Mouse (Mus musculus) CH12F3 (cell line): ENCODE measurements around the gene Gm11559.
"Not testable (repeated sequence)": the region's sequence is repeated elsewhere in the genome, so short reads cannot be mapped to it uniquely, and the experiment has no call there.

Experiments used
- in situ Hi-C: fragments of 300-500 bp; cut with MboI; formaldehyde crosslinking; loops from 2 replicates; pipeline ENCODE4 v1.14.3; 2020; ENCODE audit warnings: low sequenced_read_pairs

The Gm11559 gene

DNA sequence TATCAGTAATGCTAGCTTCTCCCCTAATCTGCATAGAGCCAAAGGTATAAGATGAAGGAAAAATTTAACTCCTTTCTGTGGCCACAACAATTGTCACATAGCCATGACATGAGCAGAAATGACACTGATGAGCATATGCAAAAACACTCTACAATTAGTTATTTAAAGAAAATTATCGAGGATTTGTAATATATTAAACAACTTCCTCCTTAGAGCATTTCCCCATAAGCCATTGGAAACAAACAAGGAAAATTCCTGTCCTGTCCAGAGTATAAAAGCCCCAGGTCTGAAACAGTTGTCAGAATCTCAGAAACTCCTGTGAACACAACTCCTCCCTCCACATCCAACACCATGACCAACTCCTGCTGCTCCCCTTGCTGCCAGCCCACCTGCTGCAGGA lies at the start of gene Gm11559:
Gene Gm11559, plus strand, starts transcription at position 301 of the 400 bp plus-strand sequence.
- in situ Hi-C loops = not testable (repeated sequence)

DNA sequence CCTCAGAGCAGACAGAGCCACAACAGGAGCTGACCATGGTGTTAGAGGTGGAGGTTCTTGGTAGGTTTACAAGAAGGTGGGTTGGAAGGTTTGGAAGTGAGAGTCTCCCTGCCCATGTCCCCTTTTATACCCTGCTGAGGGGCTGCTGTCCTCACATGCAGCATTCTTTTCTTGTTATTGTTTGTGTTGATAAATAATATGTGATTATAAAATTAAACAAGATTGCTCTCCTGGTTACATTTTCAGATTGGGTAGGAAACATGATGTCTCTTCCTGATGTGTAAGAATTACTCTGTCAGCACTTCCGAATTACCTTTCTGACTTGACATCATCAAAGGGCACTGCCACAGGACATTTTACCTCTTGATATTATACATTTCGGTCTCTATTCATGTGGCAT lies 48.7 kb upstream of the Gm11559 start, which contains the start of gene Gm11564:
Gene Gm11564, minus strand, starts transcription at position 101 of the 400 bp plus-strand sequence.
- in situ Hi-C loops = not testable (repeated sequence)

DNA sequence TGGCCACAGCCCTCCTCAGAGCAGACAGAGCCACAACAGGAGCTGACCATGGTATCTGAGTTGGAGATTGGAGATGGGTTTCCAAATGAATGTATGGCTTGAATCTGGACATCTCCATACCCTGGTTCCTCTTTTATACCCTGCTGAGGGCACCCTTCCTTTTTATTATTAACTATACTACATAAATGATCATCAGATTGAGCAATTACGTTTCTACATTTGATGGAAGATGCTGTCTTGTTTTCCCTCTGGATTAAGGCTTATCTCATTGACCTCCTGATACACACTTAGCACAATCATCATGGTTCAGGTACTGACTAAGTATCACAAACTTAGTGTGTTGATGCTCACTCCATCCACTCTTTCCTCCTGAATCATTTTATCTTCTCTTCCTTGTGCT lies 26.3 kb upstream of the Gm11559 start, which contains the start of gene 2300003K06Rik:
Gene 2300003K06Rik, minus strand, starts transcription at position 101 of the 400 bp plus-strand sequence.
- in situ Hi-C loops = no loop called here

DNA sequence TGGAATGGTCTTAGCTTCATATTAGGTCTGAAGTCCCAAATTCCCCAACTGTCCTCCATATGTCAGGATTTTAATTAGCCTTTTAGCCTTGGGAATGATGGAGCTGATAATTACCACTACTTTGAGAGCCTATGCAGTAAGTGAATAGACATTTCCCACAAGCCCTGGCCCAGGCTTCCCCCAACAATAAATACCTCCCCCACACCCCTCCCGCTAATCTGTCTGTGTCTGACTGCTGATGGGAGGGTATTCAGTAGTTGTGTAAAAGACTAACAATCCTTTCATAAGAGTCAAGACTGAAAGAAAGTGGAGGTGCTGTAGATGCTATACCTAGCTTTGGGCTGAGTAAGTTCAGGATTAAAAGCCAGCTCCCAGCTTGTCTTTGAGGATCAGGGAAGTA lies 22.1 kb upstream of the Gm11559 start:
- in situ Hi-C loops = no loop called here

DNA sequence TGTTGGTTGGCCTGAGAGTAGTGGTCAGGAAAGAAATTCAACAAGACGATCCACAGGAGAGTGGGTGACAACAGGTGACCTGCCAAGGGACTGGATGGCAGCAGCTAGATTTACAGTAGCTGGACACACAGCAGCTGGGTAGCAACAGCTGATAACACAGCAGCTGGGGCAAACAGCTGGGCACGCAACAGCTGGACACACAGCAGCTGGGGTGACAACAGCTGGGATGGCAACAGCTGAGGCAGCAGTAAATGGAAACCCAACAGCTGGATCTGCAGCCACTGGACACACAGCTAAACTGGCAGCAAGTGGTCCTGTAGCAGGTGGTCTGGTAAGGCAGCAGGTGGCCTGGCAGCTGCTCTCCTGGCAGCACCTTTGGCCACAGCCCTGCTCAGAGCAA lies 17.5 kb upstream of the Gm11559 start:
- in situ Hi-C loops = no loop called here

DNA sequence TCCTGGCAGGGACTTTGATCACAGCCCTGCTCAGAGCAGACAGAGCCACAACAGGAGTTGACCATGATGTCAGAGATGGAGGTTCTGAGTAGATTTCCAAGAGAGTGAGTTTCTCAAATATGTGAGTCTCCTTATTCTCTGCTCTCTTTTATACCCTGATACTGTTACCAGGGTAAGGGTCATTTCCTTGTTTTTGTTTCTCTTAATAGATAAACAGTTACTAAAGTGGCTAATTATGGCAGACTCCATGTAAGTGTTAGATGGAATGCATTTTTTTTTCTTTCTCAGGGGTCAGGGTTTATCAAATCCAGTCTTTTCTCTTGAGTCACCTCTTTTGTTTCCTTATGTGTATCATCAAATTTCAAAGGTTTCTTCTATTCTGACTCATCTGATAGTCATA lies 12.8 kb upstream of the Gm11559 start, which contains the start of gene Krtap4-16:
Gene Krtap4-16, minus strand, starts transcription at position 101 of the 400 bp plus-strand sequence.
- in situ Hi-C loops = no loop called here

DNA sequence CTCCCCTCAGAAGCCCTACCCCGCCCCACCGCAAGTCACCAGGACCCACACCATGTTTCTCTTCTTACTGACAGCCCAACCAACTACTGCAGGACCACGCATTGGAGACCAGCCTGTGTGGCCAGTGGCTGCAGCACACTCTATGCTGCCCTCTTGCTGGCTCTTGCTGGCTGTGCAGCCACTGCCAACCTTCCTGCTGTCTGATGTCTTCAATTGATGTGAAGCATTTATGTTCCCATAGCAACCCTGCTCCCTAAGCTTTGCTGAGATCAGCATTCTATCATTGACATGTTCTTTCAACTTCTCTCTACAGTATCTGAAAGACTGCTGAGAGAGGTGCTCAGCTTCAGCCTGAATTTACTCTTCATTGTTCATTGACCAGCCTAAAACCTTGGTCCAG lies 10.2 kb upstream of the Gm11559 start:
- in situ Hi-C loops = no loop called here

DNA sequence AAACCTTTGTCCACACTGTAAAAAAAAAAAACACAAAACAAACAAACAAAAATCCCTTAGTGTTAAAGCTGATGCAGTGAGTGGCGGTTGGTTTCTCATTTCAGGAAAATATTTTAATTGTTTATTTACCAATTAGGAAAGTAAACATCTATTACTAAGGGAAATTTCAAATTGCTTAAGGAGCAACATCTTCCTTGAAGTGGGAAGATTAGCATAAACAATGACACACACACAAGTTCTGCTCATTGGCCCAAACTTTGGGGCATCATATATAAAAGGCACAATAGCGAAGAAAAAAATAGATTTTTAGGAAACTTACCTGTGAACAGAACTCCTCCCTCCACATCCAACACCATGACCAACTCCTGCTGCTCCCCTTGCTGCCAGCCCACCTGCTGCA lies 6.7 kb upstream of the Gm11559 start, which contains the start of gene Gm11568:
Gene Gm11568, plus strand, starts transcription at position 301 of the 400 bp plus-strand sequence.
- in situ Hi-C loops = no loop called here

DNA sequence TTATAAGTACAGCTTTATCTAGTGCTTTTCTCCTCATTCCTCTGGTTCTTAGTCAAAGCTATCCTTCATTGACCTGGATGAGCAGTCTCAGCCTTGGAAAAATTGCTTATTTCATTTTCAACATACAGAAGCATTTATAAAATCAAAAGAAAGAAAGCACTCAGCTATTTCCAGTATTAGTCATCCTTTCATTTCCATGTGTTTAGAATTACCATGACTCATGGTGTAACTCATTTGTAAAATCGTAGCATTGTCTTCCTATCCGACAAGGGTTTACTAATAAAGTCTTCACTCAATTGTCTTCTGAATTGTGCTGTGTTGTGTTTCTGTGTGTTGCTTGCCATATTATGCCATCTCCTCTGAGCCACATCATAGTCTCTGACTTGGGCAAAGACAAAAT lies 5.5 kb upstream of the Gm11559 start:
- in situ Hi-C loops = no loop called here

DNA sequence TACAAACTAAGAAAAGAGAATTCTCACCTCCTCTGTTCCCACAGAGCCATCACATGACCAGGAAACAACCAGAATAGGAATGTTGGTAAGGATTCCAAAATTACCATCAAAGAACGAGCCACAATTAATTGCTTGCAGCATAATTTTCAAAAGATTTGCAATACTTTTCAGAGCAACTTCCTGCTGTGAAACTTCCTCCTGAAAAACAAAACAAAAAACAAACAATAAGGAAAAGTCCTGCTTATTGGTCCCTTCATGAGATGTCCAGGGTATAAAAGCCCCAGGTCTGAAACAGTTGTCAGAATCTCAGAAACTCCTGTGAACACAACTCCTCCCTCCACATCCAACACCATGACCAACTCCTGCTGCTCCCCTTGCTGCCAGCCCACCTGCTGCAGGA lies 8.8 kb downstream of the Gm11559 start, which contains the start of gene Krtap9-1:
Gene Krtap9-1, plus strand, starts transcription at position 301 of the 400 bp plus-strand sequence.
- in situ Hi-C loops = not testable (repeated sequence)

DNA sequence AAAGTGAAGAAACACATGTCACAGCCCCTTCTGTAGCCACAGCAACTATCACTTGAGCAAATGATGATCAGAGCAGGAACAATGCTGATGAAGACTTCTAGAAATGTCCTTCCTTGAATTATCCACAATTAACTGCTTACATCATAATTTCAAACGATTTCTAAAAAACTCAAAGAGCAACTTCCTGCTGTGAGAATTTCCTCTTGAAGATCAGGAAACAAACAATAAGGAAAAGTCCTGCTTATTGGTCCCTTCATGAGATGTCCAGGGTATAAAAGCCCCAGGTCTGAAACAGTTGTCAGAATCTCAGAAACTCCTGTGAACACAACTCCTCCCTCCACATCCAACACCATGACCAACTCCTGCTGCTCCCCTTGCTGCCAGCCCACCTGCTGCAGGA lies 14.6 kb downstream of the Gm11559 start, which contains the start of gene Gm11567:
Gene Gm11567, plus strand, starts transcription at position 301 of the 400 bp plus-strand sequence.
- in situ Hi-C loops = not testable (repeated sequence)

DNA sequence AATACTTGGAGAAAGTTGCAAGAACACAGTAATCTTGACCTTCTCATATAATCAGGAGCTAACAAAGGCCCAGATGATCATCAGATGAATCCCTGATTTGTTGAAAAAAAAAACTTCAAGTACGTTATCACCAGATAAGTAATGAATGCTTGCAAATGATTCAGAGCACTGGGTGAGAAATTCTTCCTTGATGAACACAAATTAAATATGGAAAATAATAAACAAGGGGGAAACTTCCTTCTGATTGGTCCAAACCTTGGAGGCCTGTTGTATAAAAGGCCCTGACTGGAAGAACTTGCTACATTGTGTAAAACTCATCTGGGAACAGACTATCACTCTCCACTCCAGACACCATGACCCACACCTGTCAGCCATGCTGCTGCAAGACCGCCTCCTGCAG lies 43.3 kb downstream of the Gm11559 start, which contains the start of gene Krtap31-1:
Gene Krtap31-1, plus strand, starts transcription at position 301 of the 400 bp plus-strand sequence.
- in situ Hi-C loops = no loop called here

DNA sequence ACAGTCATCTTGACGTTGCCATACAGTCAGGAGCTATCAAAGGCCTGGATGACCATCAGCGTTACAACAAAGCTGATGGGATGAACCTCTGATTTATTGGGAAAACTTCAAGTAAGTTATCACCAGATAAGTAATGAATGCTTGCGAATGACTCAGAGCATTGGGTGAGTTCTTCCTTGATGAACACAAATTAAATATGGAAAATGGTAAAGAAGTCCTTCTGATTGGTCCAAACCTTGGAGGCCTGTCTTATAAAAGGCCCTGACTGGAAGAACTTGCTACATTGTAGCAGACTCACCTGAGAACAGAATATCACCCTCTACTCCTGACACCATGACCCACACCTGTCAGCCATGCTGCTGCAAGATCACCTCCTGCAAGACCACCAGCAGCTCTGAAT lies 50.2 kb downstream of the Gm11559 start, which contains the start of gene Gm11565:
Gene Gm11565, plus strand, starts transcription at position 301 of the 400 bp plus-strand sequence.
- in situ Hi-C loops = no loop called here
